Mouse (Mus musculus) heart, embryonic 14.5 days (tissue): ENCODE results near the gene Cacnb4. TPM values are rescaled to one million over a fixed set of nuclear protein-coding genes. Genes with fewer than 3 reads are reported as not detected.

Source experiments
- ATAC-seq: fragments of 200-750 bp; cut with Nextera tagmentation; 2 replicates; pipeline ENCODE4 v1.8.0; 2017; ENCODE audit warnings: low read depth, moderate TSS enrichment; ENCODE audit not compliant: insufficient number of reproducible peaks, insufficient read depth, low FRiP score
- H3K27ac ChIP-seq, 2 experiments: fragments of 200-500 bp in 1 of 2; fragments of 300-500 bp in 1 of 2; sonication (generic) in 1 of 2; replicated peaks in 1 of 2; 2 replicates each; pipeline ENCODE4 v1.5.1; 2012 to 2014; ENCODE audit warnings: low read depth in 2 of 2, low read length in 2 of 2, control low read depth in 1 of 2, mild to moderate bottlenecking in 1 of 2, mixed read lengths in 1 of 2; ENCODE audit not compliant: control insufficient read depth in 1 of 2, insufficient read depth in 1 of 2
- H3K27me3 ChIP-seq: fragments of 300-500 bp; sonication (generic); 2 replicates; pipeline ENCODE4 v1.6.1; 2014; ENCODE audit warnings: mild to moderate bottlenecking, low read length, control low read depth; ENCODE audit not compliant: control insufficient read depth, insufficient read depth
- H3K36me3 ChIP-seq: fragments of 300-500 bp; sonication (generic); 2 replicates; pipeline ENCODE4 v1.6.1; 2014; ENCODE audit warnings: mild to moderate bottlenecking, control low read depth, low read length, mixed read lengths; ENCODE audit not compliant: control insufficient read depth, insufficient read depth
- H3K4me1 ChIP-seq, 2 experiments: fragments of 200-500 bp in 1 of 2; fragments of 300-500 bp in 1 of 2; sonication (generic) in 1 of 2; 2 replicates each; pipeline ENCODE4 v1.6.1; 2012 to 2014; ENCODE audit warnings: low read length in 2 of 2, control low read depth in 1 of 2, mixed read lengths in 1 of 2; ENCODE audit not compliant: control insufficient read depth in 2 of 2, insufficient read depth in 2 of 2
- H3K4me2 ChIP-seq: fragments of 300-500 bp; sonication (generic); 2 replicates; pipeline ENCODE4 v1.6.1; 2014; ENCODE audit warnings: mild to moderate bottlenecking, low read length
- H3K4me3 ChIP-seq, 2 experiments: fragments of 200-500 bp in 1 of 2; fragments of 300-500 bp in 1 of 2; sonication (generic) in 1 of 2; 2 replicates each; pipeline ENCODE4 v1.5.1; 2012 to 2014; ENCODE audit warnings: low read length in 2 of 2, mild to moderate bottlenecking in 2 of 2, control low read depth in 1 of 2, low read depth in 1 of 2, moderate library complexity in 1 of 2; ENCODE audit not compliant: control insufficient read depth in 1 of 2, insufficient read depth in 1 of 2
- H3K9ac ChIP-seq: fragments of 300-500 bp; sonication (generic); 2 replicates; pipeline ENCODE4 v1.6.1; 2014; ENCODE audit warnings: mild to moderate bottlenecking, low read length
- H3K9me3 ChIP-seq: fragments of 300-500 bp; sonication (generic); 2 replicates; pipeline ENCODE4 v1.6.1; 2016; ENCODE audit warnings: low read length, control low read depth; ENCODE audit not compliant: control insufficient read depth
- WGBS: fragments of 180-500 bp; shearing (Covaris S2); extraction: QIAGEN DNeasy Blood & Tissue Kit; methylation state at CpG from one replicate; pipeline ENCODE4 v1.1.7; 2014; 5-methylcytosine and 5-hydroxymethylcytosine counted together
- polyA plus RNA-seq: library from polyadenylated mRNA; unstranded; fragments of >200 nt; fragmentation: Nextera tagmentation; extraction: Ambion mirVana; gene quantifications from 2 replicates; pipeline ENCODE4 v1.2.1, GENCODE M21; 2014

The Cacnb4 gene
- polyA plus RNA-seq, 1 experiment from 2014 or later = 0.43 TPM

DNA sequence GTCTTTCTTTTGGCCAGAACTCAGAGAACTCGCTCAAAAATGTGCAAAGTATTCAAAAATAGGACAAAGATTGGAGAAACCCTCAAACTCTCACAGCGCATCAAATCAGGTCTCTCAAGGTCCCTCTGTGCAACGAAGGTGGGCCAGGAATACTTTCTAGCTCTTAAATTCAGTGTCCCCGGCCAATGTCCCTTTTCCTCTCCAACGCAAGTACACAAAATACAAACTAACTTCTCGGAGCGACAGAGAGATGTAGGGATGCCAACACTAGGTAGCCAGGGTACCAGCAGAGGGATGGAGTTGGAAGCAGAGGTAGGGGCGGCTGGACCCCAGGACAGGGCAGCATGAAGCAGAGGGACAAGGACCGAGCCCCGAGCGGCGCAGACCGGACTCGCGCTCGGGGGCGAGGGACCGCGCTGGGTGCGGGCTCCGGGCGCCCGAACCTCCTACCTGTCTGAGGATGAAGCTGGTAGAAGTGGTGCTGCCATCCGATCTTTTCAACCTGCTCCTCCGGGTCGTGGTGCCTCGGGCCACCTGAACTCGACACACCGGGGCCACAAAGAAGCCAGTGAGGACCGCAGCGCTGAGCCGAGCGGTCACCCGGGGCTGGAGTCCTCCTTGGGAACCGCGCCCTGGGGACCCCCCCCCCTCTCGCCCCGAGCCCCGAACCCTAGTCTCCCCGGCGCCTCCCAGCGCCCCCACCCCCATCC lies 1.2 kb downstream of the Cacnb4 start:
- WGBS = under 1% methylated on average over 37 of the region's 42 CpGs
- peaks cover 18% of the 10 kb centered on the region; the same call in 1 of the 2 replicates for H3K27me3 ChIP-seq
- H3K9me3 ChIP-seq = no peaks in the 10 kb centered on the region
- ATAC-seq = no peak
- H3K4me3 ChIP-seq = peak overlapping the region; percentile 78 to 81
- H3K4me2 ChIP-seq = peak overlapping the region; percentile 97
- peaks cover 11 to 12% of the 10 kb centered on the region in 2 experiments for H3K4me1 ChIP-seq
- no peaks in the 10 kb centered on the region for H3K36me3 ChIP-seq
- H3K9ac ChIP-seq = peak overlapping the region; percentile 78
- no peak overlapping the region for H3K27ac ChIP-seq

DNA sequence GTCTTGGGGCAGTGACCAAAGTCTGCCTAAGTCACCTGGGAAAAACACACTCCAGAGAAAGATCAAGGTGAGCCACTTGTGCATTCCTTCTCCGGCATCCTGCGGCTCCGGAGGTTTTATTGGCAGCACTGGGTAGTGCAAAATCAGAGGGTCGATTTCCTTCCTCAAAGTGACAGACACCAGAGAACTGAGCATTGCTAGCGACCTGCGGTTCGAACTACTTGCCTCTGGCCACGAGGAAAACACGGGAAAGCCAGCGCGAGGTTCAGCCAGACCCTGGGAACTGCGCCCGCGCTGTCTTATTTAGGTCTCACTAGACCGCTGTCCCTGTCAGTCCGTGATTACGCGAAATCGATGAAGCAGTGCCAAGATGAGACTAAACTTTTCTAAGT lies 1.7 kb downstream of the Cacnb4 start:
- no peaks in the 10 kb centered on the region for H3K9me3 ChIP-seq
- H3K27ac ChIP-seq = no peak overlapping the region
- H3K4me2 ChIP-seq = peak overlapping the region; percentile 97
- peak overlapping the region; percentile 78 to 81 for H3K4me3 ChIP-seq
- H3K27me3 ChIP-seq = peaks cover 18% of the 10 kb centered on the region; the same call in 1 of the 2 replicates
- no peak for ATAC-seq
- H3K9ac ChIP-seq = no peak overlapping the region
- peaks cover 11 to 12% of the 10 kb centered on the region in 2 experiments for H3K4me1 ChIP-seq
- no peaks in the 10 kb centered on the region for H3K36me3 ChIP-seq
- WGBS = under 1% methylated on average over 19 of the region's 19 CpGs

DNA sequence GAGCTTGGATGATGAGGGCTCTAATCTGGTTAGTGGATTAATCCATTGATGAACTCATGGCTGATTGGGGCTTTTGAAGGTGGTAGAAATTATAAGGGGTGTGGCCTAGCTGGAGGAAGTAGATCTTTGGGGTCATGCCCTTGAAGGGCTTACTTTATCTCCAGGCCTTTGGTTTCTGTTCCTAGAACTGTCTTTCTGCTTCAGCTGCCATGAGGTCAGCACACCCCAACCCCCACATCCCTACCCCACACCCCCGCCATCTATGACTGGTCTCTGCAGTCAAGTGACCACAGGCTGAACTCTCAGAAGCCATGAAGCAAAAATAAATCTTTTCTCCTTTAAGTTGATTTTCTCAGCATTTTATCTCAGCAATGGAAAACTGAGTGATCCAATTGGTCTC lies 3.5 kb downstream of the Cacnb4 start:
- Histone ChIP-seq H3K4me2 (no peak overlapping the region), H3K27me3 (peaks cover 18% of the 10 kb centered on the region; the same call in 1 of the 2 replicates), H3K9me3 (no peaks in the 10 kb centered on the region), H3K27ac (no peak overlapping the region), H3K4me3 (no peak overlapping the region), H3K36me3 (no peaks in the 10 kb centered on the region), H3K9ac (no peak overlapping the region), H3K4me1 (peaks cover 11 to 12% of the 10 kb centered on the region in 2 experiments)
- ATAC-seq = no peak
- 65% methylated on average over 1 of the region's 1 CpGs for WGBS

DNA sequence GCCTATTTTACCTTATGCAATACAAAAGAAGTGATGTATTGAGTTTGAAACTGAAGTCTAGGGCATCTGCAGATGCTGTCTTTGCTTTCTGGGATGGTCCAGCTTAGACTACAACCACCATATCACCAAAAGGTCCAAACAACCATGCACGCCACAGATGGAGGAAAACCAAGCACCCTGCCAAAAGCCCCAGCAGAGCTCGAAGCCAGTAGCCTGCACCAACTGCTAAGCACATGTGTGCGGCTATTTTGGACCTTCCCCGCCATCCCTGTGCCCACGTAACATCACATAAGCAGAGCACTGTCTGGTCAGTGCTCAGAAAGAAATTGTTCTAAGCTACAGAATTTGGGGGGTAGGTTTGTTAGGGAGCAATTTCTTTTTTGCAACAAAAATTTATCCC lies 5.9 kb downstream of the Cacnb4 start:
- WGBS = 86% methylated on average over 5 of the region's 5 CpGs
- H3K9me3 ChIP-seq = no peaks in the 10 kb centered on the region
- peaks cover 14% of the 10 kb centered on the region; the same call in 1 of the 2 replicates for H3K27me3 ChIP-seq
- H3K36me3 ChIP-seq = no peaks in the 10 kb centered on the region
- no peak for ATAC-seq
- peaks cover 6 to 7% of the 10 kb centered on the region in 2 experiments for H3K4me1 ChIP-seq
- H3K27ac ChIP-seq = no peak overlapping the region
- H3K4me2 ChIP-seq = no peak overlapping the region
- no peak overlapping the region for H3K9ac ChIP-seq
- H3K4me3 ChIP-seq = no peak overlapping the region

DNA sequence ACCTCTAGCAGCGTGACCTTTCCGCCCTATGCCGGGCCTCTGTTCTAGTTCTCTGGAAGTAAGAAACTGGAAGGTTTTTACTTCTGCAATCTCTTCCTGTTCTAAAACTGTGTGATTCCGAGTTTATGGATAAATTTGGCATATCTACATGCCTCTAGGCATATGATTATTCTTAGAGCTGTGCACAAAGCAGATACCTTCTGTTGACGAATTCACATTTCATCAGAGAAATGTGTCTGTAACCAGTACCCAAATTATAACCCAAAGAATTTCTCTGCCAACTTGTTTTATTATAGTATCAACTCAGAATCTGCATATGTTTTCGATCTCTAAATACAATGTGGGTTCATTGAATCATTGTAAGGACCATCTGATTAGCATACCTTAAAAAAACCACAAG lies 8.2 kb downstream of the Cacnb4 start:
- WGBS = 85% methylated on average over 6 of the region's 6 CpGs

DNA sequence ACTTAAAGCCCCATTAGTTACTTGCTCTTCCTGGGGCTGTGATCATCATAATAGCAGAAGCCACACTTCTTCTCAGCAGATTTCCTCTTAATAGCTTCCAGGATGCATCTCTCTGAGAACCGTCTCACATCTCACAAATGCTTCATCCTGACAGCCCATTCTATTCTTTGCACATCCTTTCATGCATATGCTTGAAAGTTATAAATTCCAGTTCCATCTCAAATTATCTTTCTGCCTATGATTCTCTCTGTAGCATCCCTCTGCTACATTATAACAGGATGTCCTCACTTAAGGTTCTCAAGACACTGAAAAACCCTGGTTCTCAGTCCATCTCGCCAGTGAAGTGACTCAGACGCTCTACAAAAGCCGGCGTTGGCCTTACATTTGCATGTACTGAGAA lies 19.9 kb downstream of the Cacnb4 start:
- Histone ChIP-seq H3K9ac (no peak overlapping the region), H3K4me2 (no peak overlapping the region), H3K27ac (no peak overlapping the region), H3K4me3 (no peak overlapping the region), H3K4me1 (no peaks in the 10 kb centered on the region), H3K27me3 (no peaks in the 10 kb centered on the region), H3K36me3 (no peaks in the 10 kb centered on the region), H3K9me3 (no peaks in the 10 kb centered on the region)
- WGBS = 88% methylated on average over 5 of the region's 5 CpGs
- no peak for ATAC-seq

More for the DNA sequence above, 8.2 kb downstream of the Cacnb4 start:
- no peak overlapping the region for H3K9ac ChIP-seq
- no peak overlapping the region for H3K27ac ChIP-seq
- no peaks in the 10 kb centered on the region for H3K9me3 ChIP-seq
- no peak overlapping the region for H3K4me3 ChIP-seq
- no peak for ATAC-seq
- no peaks in the 10 kb centered on the region for H3K36me3 ChIP-seq
- 0 out of 2 replicates have a peak, but pooled peaks cover 2% of the 10 kb centered on the region for H3K27me3 ChIP-seq
- H3K4me1 ChIP-seq = no peaks in the 10 kb centered on the region
- no peak overlapping the region for H3K4me2 ChIP-seq

DNA sequence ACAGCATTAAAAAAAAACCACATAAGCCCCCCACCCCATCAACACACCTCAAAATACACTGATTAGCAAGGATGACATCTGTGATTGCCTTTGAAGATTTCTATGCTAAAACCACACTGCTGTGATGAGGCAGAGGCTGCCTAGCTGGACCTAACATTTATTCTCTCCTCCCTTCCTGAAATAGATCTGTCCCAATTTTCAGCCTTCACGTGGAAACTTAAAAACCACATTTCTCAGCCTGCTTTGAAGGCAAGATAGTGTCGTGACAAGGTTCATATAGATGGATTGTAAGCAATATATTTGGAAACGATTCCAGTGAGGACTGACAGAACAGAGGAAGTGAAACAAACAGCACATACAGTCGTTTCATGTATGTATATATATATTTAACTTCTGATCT lies 22.1 kb downstream of the Cacnb4 start:
- H3K27me3 ChIP-seq = no peaks in the 10 kb centered on the region
- H3K4me3 ChIP-seq = no peak overlapping the region
- ATAC-seq = no peak
- no peaks in the 10 kb centered on the region for H3K9me3 ChIP-seq
- H3K9ac ChIP-seq = no peak overlapping the region
- no peak overlapping the region for H3K4me2 ChIP-seq
- WGBS = 67% methylated on average over 4 of the region's 4 CpGs
- H3K4me1 ChIP-seq = no peaks in the 10 kb centered on the region
- no peak overlapping the region for H3K27ac ChIP-seq
- H3K36me3 ChIP-seq = no peaks in the 10 kb centered on the region

DNA sequence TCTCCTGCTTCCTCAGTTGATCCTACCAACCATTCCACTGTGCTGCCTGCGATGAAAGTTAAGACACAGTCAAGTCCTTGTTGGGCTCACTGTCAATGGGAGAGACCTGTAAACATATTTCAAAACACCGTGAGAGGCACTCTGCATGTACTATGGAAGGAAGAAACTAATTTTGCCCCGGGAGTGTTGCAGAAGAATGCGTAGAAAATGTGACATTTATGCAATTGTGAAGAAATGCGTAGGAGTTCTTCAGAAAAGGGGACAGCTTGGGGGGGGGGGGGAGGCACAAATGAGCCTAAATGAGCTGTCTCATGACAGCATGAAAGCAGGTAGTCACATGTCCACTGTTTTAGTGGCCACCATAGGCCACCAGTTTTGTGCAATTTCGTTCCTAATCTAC lies 25.1 kb downstream of the Cacnb4 start:
- no peaks in the 10 kb centered on the region for H3K27me3 ChIP-seq
- 83% methylated on average over 6 of the region's 6 CpGs for WGBS
- H3K4me3 ChIP-seq = no peak overlapping the region
- no peaks in the 10 kb centered on the region for H3K9me3 ChIP-seq
- no peak overlapping the region for H3K27ac ChIP-seq
- no peak for ATAC-seq
- no peak overlapping the region for H3K9ac ChIP-seq
- H3K4me2 ChIP-seq = no peak overlapping the region
- no peaks in the 10 kb centered on the region for H3K36me3 ChIP-seq
- H3K4me1 ChIP-seq = peaks cover 3 to 6% of the 10 kb centered on the region in 2 experiments; a peak in 3 of 4 replicates
